Mouse (Mus musculus) adrenal gland, postnatal 14 days (tissue): Measurements from ENCODE around the gene Upb1. TPM values are rescaled to one million over a fixed set of nuclear protein-coding genes. Genes with fewer than 3 reads are reported as not detected.

Source experiments
- total RNA-seq: library from RNA; stranded (reverse); gene quantifications from 2 replicates; pipeline ENCODE4 v1.2.3, GENCODE M21; 2021

Gene Upb1
- total RNA-seq, 1 experiment from 2014 or later: 24.2 TPM

Other genes with a start within 250 kb of the Upb1 start
- gene Specc1l, start 189.0 kb upstream of the Upb1 start, total RNA-seq: 43.6 and 50.7 TPM in 2 replicates
- 6.9 and 10.6 TPM in 2 replicates for gene Adora2a, start 84.2 kb upstream of the Upb1 start, total RNA-seq
- gene Snrpd3, start 116.4 kb downstream of the Upb1 start, total RNA-seq: 87.9 and 88.0 TPM in 2 replicates
- 41.0 and 61.5 TPM in 2 replicates for gene Gucd1, start 116.9 kb downstream of the Upb1 start, total RNA-seq
- 0.70 and 1.1 TPM in 2 replicates for gene Lrrc75b, start 159.2 kb downstream of the Upb1 start, total RNA-seq
- 1.7 TPM in 1 of 2 replicates, not detected in the other for gene Ggt1, start 160.5 kb downstream of the Upb1 start, total RNA-seq
- gene Ggt5, start 188.2 kb downstream of the Upb1 start, total RNA-seq: 6.2 and 8.0 TPM in 2 replicates
- gene Susd2, start 242.9 kb downstream of the Upb1 start, total RNA-seq: 6.0 and 12.2 TPM in 2 replicates